Mouse (Mus musculus) limb, embryonic 15.5 days (tissue): ENCODE measurements around the gene Cx3cr1. TPM values are rescaled to one million over a fixed set of nuclear protein-coding genes. Genes with fewer than 3 reads are reported as not detected.
"Not testable (repeated sequence)": the region's sequence is repeated elsewhere in the genome, so short reads cannot be mapped to it uniquely, and the experiment has no call there.

Experiments used
- ATAC-seq: fragments of 200-750 bp; cut with Nextera tagmentation; 2 replicates; pipeline ENCODE4 v1.8.0; 2017; ENCODE audit warnings: low read depth, moderate TSS enrichment; ENCODE audit not compliant: insufficient number of reproducible peaks, low FRiP score, low TSS enrichment
- H3K27ac ChIP-seq: fragments of 300-500 bp; sonication (generic); 2 replicates; pipeline ENCODE4 v1.5.1; 2015; ENCODE audit warnings: moderate library complexity, mild to moderate bottlenecking, inconsistent platforms
- H3K27me3 ChIP-seq: fragments of 300-500 bp; sonication (generic); 2 replicates; pipeline ENCODE4 v1.6.1; 2015; ENCODE audit warnings: inconsistent platforms
- H3K36me3 ChIP-seq: fragments of 300-500 bp; sonication (generic); 2 replicates; pipeline ENCODE4 v1.6.1; 2015; ENCODE audit warnings: inconsistent platforms
- H3K4me1 ChIP-seq: fragments of 300-500 bp; sonication (generic); 2 replicates; pipeline ENCODE4 v1.6.1; 2015; ENCODE audit warnings: inconsistent platforms
- H3K4me2 ChIP-seq: fragments of 300-500 bp; sonication (generic); 2 replicates; pipeline ENCODE4 v1.6.1; 2015; ENCODE audit warnings: mild to moderate bottlenecking, inconsistent platforms
- H3K4me3 ChIP-seq: fragments of 300-500 bp; sonication (generic); 2 replicates; pipeline ENCODE4 v1.5.1; 2015; ENCODE audit warnings: mild to moderate bottlenecking, inconsistent platforms
- H3K9ac ChIP-seq: fragments of 300-500 bp; sonication (generic); 2 replicates; pipeline ENCODE4 v1.6.1; 2015; ENCODE audit warnings: inconsistent platforms
- H3K9me3 ChIP-seq: fragments of 300-500 bp; sonication (generic); 2 replicates; pipeline ENCODE4 v1.6.1; 2016; ENCODE audit warnings: inconsistent platforms
- WGBS: fragments of 180-500 bp; shearing (Covaris S2); methylation state at CpG from one replicate; pipeline ENCODE4 v1.1.7; 2015; 5-methylcytosine and 5-hydroxymethylcytosine counted together
- polyA plus RNA-seq: library from polyadenylated mRNA; unstranded; fragments of >200 nt; fragmentation: Nextera tagmentation; extraction: Ambion mirVana; gene quantifications from 2 replicates; pipeline ENCODE4 v1.2.1, GENCODE M21; 2015

Cx3cr1 gene
- polyA plus RNA-seq: 15.1 and 16.0 TPM in 2 replicates

DNA sequence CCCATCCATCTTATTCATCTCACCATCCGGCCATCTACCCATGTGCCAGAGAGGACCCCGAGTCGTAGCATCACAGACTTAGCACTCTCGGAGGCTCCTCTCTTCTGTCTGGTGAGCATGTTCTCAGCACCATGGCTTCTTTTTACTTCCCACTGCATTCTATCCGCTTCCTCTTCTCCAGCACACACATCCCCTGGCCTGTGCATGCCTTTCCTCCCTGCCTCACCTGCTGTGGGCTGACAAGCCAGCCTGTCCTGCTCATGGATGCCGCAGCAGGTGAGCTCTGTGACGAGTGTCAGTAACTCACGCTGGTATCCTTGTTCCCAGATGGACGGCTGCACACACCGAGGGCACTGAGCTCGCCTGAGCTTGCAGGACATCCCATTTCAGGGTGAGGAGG, at the start of gene Cx3cr1:
TSS of gene Cx3cr1 (minus strand) at position 101 of the 400 bp plus-strand sequence.
- H3K4me2 ChIP-seq: no peak within 1 kb of the TSS
- ATAC-seq: no peak
- no peak within 1 kb of the TSS for H3K27ac ChIP-seq
- no peaks in the 10 kb centered on the region for H3K36me3 ChIP-seq
- H3K9me3 ChIP-seq: no peaks in the 10 kb centered on the region
- 76% methylated on average over 11 of the region's 11 CpGs for WGBS
- no peaks in the 10 kb centered on the region for H3K27me3 ChIP-seq
- no peak within 1 kb of the TSS for H3K9ac ChIP-seq
- H3K4me3 ChIP-seq: no peak within 1 kb of the TSS
- H3K4me1 ChIP-seq: 0 out of 2 replicates have a peak, but pooled peaks cover 2% of the 10 kb centered on the region

DNA sequence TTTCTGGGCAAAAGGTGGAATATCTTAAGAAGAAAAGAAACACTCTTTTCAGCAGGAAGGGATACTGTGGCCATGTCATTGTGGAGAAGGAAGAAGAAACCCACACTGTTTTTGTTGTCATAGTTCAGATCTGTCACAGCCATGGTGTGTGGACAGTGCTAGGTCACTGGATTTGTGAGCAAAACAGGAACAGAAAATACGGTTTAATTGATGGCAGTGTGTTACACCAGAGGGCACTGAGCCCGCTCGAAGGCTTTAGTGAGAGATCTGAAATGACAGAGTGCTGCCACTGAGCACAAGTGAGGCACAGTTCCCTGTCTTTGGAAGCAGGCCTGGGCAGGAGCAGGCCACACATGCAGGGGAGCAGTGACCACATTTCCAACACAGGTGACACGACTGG, 48.5 kb upstream of the Cx3cr1 start:
- WGBS: 83% methylated on average over 4 of the region's 4 CpGs
- H3K4me2 ChIP-seq: no peak overlapping the region
- H3K9ac ChIP-seq: no peak overlapping the region
- no peaks in the 10 kb centered on the region for H3K9me3 ChIP-seq
- no peaks in the 10 kb centered on the region for H3K4me1 ChIP-seq
- no peak overlapping the region for H3K27ac ChIP-seq
- no peak overlapping the region for H3K4me3 ChIP-seq
- no peak for ATAC-seq
- H3K36me3 ChIP-seq: peaks cover 54% of the 10 kb centered on the region
- no peaks in the 10 kb centered on the region for H3K27me3 ChIP-seq

DNA sequence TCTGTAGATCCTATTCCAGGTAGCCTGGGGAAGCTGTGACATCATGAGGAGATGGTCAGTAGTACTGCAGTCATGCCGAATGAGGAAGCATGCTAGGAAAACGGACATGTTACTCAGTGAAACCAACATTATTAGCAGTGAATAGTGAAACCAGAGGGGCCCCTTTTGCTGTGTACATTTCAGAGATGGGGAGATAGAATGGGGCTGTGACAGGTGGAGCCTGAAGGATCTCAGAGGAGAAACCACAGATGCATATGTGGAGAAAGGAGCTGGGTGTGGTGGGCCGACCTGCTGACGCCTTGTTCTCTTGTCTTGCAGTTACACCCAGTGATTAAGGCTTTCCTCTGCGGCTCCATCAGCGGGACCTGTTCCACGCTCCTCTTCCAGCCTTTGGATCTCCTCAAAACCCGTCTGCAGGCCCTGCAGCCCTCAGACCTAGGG, 46.5 kb upstream of the Cx3cr1 start:
- no peak overlapping the region for H3K9ac ChIP-seq
- ATAC-seq: no peak
- H3K36me3 ChIP-seq: peaks cover 43% of the 10 kb centered on the region
- no peak overlapping the region for H3K4me2 ChIP-seq
- peaks cover 1% of the 10 kb centered on the region; the same call in 1 of the 2 replicates for H3K4me1 ChIP-seq
- no peaks in the 10 kb centered on the region for H3K27me3 ChIP-seq
- no peaks in the 10 kb centered on the region for H3K9me3 ChIP-seq
- 86% methylated on average over 8 of the region's 8 CpGs for WGBS
- H3K27ac ChIP-seq: no peak overlapping the region
- H3K4me3 ChIP-seq: no peak overlapping the region

DNA sequence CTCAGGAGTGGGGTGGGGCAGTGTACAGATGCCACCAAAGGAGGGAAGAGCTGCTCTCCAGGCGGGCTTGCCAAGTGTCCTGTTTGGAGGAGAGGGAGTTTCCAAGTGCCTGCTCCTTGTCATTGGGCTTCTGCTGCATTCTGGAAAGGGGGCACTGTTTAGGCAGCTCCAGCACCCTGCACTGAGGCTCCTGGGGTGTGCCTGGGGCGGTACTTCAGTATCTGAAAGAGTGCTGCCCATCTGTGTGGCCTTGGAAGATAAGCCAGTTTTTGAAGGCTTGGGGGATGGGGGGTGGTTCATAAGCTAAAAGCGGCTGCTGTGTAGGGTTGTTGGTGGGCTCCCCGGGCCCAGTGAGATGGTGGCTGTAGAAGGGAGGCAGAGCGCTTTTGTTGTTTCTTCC, 45.9 kb upstream of the Cx3cr1 start:
- Histone ChIP-seq H3K27ac (0 out of 2 replicates have a peak overlapping the region, but pooled peaks have one; percentile 17), H3K4me3 (no peak overlapping the region), H3K4me1 (peaks cover 4% of the 10 kb centered on the region; the same call in 1 of the 2 replicates), H3K36me3 (peaks cover 36% of the 10 kb centered on the region), H3K27me3 (no peaks in the 10 kb centered on the region), H3K9ac (no peak overlapping the region), H3K9me3 (no peaks in the 10 kb centered on the region), H3K4me2 (no peak overlapping the region)
- ATAC-seq: no peak
- 79% methylated on average over 5 of the region's 5 CpGs for WGBS

DNA sequence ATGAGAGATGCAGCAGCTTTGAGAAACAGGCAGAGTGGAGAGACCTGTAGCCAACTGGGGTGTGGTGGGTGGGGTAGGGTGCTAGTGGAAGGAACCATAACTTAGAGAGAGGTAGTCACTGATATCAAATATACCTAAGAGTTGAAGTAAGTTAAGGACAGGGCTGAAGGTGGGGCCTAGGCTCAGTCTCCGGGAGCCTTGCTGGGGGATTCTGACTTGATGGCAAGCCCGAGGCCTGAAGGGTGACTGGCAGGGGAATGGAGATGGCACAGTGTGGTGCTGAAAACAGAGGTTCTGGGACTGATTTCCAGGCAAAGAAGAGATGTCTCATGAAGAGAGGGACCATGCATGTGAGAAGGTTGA, 45.1 kb upstream of the Cx3cr1 start:
- no peaks in the 10 kb centered on the region for H3K27me3 ChIP-seq
- no peak overlapping the region for H3K27ac ChIP-seq
- no peak overlapping the region for H3K9ac ChIP-seq
- H3K36me3 ChIP-seq: peaks cover 28% of the 10 kb centered on the region
- H3K4me3 ChIP-seq: no peak overlapping the region
- H3K9me3 ChIP-seq: no peaks in the 10 kb centered on the region
- H3K4me1 ChIP-seq: peaks cover 4% of the 10 kb centered on the region; the same call in 1 of the 2 replicates
- no peak for ATAC-seq
- H3K4me2 ChIP-seq: no peak overlapping the region
- WGBS: 95% methylated on average over 2 of the region's 2 CpGs

DNA sequence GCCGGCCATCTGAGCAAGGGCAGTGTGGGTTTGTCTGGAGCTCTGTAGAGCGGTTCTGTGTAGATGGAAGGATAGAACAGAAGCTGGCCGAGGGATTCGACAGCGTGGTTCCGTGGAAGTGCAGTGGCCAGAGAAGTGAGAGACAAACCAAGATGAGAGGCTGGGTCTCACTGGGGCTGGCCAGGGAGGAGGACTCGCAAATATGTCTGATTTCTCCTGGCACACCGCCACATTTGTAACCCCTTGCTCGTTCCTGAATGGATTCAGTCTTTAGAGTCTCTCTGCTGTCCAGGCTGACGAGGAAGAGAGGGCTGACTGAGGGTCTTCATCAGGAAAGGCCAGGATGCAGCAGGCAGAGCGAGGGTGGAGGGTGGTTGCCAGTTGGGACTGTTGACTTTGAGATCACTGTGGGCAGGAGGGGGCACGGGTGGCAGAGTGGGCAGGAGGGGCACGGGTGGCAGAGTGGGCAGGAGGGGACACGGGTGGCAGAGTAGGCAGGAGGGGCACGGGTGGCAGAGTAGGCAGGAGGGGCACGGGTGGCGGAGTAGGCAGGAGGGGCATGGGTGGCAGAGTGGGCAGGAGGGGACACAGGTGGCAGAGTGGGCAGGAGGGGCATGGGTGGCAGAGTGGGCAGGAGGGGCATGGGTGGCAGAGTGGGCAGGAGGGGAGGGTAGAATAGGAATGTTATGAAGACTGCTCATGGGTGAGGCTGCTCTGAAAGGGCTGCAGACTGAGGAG, 44.5 kb upstream of the Cx3cr1 start:
- ATAC-seq: no peak
- Histone ChIP-seq H3K9me3 (no peaks in the 10 kb centered on the region), H3K4me1 (peaks cover 4% of the 10 kb centered on the region; the same call in 1 of the 2 replicates), H3K27me3 (no peaks in the 10 kb centered on the region), H3K4me2 (no peak overlapping the region), H3K36me3 (peaks cover 23% of the 10 kb centered on the region), H3K27ac (no peak overlapping the region), H3K4me3 (no peak overlapping the region), H3K9ac (no peak overlapping the region)
- 89% methylated on average over 17 of the region's 17 CpGs for WGBS

DNA sequence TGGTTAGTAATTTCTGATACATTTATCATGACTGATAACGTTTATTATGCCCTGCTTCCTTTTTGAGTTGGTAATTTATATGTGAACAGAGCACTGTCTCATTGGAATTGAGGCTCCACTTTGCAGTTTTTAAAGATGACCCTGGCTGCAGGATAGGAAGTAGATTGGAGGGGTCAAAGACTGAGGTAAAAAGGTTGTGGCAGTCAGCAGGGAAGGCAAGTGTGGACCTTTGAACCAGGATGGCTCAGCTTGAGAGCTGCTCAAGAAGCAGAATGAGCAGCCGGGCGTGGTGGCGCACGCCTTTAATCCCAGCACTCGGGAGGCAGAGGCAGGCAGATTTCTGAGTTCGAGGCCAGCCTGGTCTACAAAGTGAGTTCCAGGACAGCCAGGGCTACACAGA, 43.8 kb upstream of the Cx3cr1 start:
- H3K4me3 ChIP-seq: no peak overlapping the region
- no peak overlapping the region for H3K9ac ChIP-seq
- H3K4me1 ChIP-seq: peaks cover 4% of the 10 kb centered on the region; the same call in 1 of the 2 replicates
- no peak overlapping the region for H3K27ac ChIP-seq
- no peak for ATAC-seq
- peaks cover 19% of the 10 kb centered on the region for H3K36me3 ChIP-seq
- WGBS: 88% methylated on average over 7 of the region's 7 CpGs
- no peaks in the 10 kb centered on the region for H3K9me3 ChIP-seq
- H3K27me3 ChIP-seq: no peaks in the 10 kb centered on the region
- no peak overlapping the region for H3K4me2 ChIP-seq

DNA sequence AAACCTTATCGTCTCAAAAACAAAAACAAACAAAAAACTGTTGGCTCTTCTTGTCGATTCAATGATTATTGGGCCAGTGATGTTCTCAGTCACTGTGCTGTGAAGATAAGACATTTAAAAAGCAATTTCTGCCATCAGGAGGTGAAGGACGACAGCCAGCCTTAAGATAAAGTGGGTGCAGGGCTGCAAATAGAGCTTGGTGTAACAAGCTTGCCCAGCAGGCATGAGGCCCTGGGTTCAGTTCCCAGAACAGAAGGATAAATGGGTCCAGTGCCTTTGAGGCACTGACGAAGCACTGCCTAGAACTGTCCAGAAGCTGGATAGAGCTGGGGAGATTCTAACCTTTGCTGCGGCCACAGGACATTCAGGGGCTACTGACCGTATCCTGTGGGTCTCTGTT, 42.8 kb upstream of the Cx3cr1 start:
- Histone ChIP-seq H3K4me2 (no peak overlapping the region), H3K36me3 (peaks cover 9% of the 10 kb centered on the region), H3K4me1 (peaks cover 4% of the 10 kb centered on the region; the same call in 1 of the 2 replicates), H3K9me3 (no peaks in the 10 kb centered on the region), H3K4me3 (no peak overlapping the region), H3K9ac (no peak overlapping the region), H3K27me3 (no peaks in the 10 kb centered on the region), H3K27ac (no peak overlapping the region)
- 92% methylated on average over 6 of the region's 6 CpGs for WGBS
- no peak for ATAC-seq

DNA sequence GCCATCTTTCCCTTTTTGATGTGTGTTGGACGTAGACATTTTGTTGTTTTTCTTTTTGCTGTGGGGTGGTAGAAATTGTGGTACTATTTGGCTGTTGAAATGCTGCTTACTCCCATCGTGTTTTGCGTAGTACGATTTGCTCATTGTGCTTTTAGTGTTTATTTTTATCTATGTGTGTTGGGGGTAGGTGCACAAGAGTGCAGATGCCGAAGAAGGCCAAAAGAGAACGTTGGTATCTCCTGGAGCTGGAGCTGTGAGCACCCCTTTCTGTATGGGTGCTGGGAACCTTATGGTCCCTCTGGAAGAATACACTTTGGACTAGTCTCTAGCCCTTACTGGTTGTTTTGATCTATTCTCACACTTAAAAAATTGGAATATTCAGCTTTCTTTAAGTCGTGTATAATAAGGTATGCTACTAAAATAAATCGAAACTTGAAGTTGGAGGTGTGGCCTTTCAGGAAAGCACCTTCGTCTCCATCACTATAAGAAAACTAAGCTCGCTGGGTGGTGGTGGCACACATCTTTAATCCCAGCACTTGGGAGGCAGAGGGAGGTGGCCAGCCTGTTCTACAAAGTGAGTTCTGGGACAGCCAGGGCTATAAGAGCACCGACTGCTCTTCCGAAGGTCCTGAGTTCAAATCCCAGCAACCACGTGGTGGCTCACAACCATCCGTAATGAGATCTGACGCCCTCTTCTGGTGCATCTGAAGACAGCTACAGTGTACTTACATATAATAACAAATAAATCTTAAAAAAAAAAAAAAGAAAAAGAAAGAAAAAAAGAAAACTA, 41.7 kb upstream of the Cx3cr1 start:
- Histone ChIP-seq H3K27ac (peak overlapping the region; percentile 96), H3K9ac (no peak overlapping the region), H3K4me2 (peak overlapping the region; percentile 73), H3K4me1 (peaks cover 4% of the 10 kb centered on the region; the same call in 1 of the 2 replicates), H3K9me3 (no peaks in the 10 kb centered on the region), H3K27me3 (no peaks in the 10 kb centered on the region), H3K36me3 (peaks cover 3% of the 10 kb centered on the region; the same call in 1 of the 2 replicates), H3K4me3 (peak overlapping the region; percentile 97)
- no peak for ATAC-seq
- 77% methylated on average over 15 of the region's 15 CpGs for WGBS

DNA sequence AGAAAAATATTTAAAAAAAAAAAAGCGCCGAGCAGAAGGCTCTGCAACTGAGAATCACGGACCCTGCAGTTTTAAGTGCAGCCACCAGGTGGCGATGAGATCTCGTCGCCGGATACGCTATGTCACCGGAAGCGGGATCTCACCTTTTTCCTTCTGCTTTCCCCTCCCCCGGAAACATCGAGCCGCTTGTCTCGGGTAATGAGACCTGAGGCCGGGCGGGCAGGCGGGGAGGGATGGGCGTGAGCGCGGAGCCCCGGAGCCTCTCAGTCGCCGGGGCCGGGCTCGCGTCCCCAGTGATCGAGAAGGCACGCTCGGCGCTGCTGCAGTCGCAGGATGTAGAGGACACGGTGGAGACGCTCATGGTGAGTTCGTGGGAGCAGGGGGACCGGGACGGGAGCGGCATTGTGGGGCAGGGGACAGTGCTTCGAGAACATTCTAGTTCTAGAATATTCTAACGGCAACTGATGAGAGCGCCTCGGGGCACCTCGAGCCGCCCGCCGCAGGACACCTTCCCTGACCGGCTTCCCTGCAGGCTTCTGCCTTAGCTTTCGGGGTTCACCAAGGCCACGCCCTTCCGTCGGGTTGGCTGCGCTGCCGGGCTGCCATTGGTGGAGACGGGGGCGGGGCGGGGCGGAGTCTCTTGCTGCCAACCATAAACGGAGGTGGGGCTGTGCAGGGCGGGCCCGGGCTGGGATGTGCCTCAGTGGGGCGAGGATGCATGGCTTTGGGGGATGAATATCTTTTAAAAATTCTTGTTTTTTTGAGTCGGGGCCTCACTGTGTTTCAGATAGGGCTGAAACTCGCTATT, 40.7 kb upstream of the Cx3cr1 start, which contains the start of gene Slc25a38:
TSS of gene Slc25a38 (plus strand) at position 164 of the 808 bp plus-strand sequence.
- ATAC-seq: peak; percentile 95
- Histone ChIP-seq H3K9ac (peak within 1 kb of the TSS; percentile 67), H3K36me3 (0 out of 2 replicates have a peak, but pooled peaks cover 3% of the 10 kb centered on the region), H3K4me2 (peak within 1 kb of the TSS; percentile 73), H3K4me3 (peak within 1 kb of the TSS; percentile 97), H3K4me1 (peaks cover 4% of the 10 kb centered on the region; the same call in 1 of the 2 replicates), H3K9me3 (no peaks in the 10 kb centered on the region), H3K27me3 (no peaks in the 10 kb centered on the region), H3K27ac (peak within 1 kb of the TSS; percentile 96)
- WGBS: under 1% methylated on average over 62 of the region's 62 CpGs

DNA sequence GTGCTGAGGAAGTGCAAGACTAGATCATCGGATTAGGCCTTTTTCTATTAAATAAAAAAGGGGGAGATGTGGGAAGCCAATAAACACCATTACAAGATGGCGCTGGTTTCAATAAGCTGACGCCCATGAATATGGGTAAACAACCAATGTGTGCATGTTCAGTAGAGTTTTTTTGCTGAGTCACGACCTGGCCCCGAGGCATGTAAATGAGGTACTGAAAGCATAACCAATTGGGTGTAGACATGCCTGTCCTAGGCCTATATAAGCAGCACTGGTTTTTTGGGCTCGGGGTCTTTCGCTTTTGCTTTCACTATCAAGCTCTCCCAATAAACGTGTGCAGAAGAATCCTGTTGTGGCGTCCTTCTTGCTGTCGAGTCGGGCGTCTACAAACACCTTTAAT, 39.3 kb upstream of the Cx3cr1 start:
- H3K36me3 ChIP-seq, H3K9me3 ChIP-seq, H3K4me2 ChIP-seq, ATAC-seq, H3K4me3 ChIP-seq, H3K4me1 ChIP-seq, H3K9ac ChIP-seq, H3K27me3 ChIP-seq, H3K27ac ChIP-seq: not testable (repeated sequence)
- WGBS: 94% methylated on average over 12 of the region's 12 CpGs
